Mouse (Mus musculus) heart, adult 2 months (tissue): ENCODE data around the gene Galnt7. TPM values are rescaled to one million over a fixed set of nuclear protein-coding genes. Genes with fewer than 3 reads are reported as not detected.
"Not testable (repeated sequence)": the region's sequence is repeated elsewhere in the genome, so short reads cannot be mapped to it uniquely, and the experiment has no call there.

Source experiments
- DNase-seq, 2 experiments: peaks; one replicate each; pipeline ENCODE4 v3.0.0; 2021
- H3K27ac ChIP-seq: fragments of 200-600 bp; 2 replicates; pipeline ENCODE4 v1.8.1; 2022
- H3K27me3 ChIP-seq: fragments of 200-500 bp; 2 replicates; pipeline ENCODE4 v1.6.1; 2012; ENCODE audit warnings: mild to moderate bottlenecking, low read length, inconsistent platforms, mixed read lengths; ENCODE audit not compliant: control insufficient read depth, insufficient read depth
- H3K36me3 ChIP-seq: fragments of 200-500 bp; 2 replicates; pipeline ENCODE4 v1.6.1; 2012; ENCODE audit warnings: low read length, inconsistent platforms; ENCODE audit not compliant: control insufficient read depth, insufficient read depth
- H3K4me1 ChIP-seq: fragments of 200-500 bp; 2 replicates; pipeline ENCODE4 v1.6.1; 2011; ENCODE audit warnings: low read length; ENCODE audit not compliant: control insufficient read depth, insufficient read depth
- H3K4me3 ChIP-seq: fragments of 200-600 bp; 2 replicates; pipeline ENCODE4 v1.8.1; 2022
- H3K79me2 ChIP-seq: fragments of 200-500 bp; replicated peaks from 2 replicates; pipeline ENCODE4 v1.6.1; 2012; ENCODE audit warnings: mild to moderate bottlenecking, inconsistent platforms, low read length, moderate library complexity, mixed read lengths; ENCODE audit not compliant: control insufficient read depth, insufficient read depth
- H3K9ac ChIP-seq: fragments of 200-500 bp; 2 replicates; pipeline ENCODE4 v1.6.1; 2012; ENCODE audit warnings: low read depth, mild to moderate bottlenecking, control low read depth, inconsistent platforms, low read length, mixed read lengths
- CTCF ChIP-seq: fragments of 200-600 bp; IDR thresholded peaks from 2 replicates; pipeline ENCODE4 v1.8.1; 2022; ENCODE audit warnings: antibody characterized with exemption, mild to moderate bottlenecking, moderate library complexity
- EP300 ChIP-seq: fragments of 200-500 bp; IDR thresholded peaks from 2 replicates; pipeline ENCODE4 v1.6.1; 2011; ENCODE audit warnings: low read depth, low read length, control low read depth; ENCODE audit not compliant: insufficient read depth
- POLR2A ChIP-seq: fragments of 200-500 bp; IDR thresholded peaks from 2 replicates; pipeline ENCODE4 v1.6.1; 2011; ENCODE audit warnings: mild to moderate bottlenecking, low read depth, low read length, control low read depth; ENCODE audit not compliant: insufficient read depth
- WGBS: fragments of 180-500 bp; shearing (Covaris S2); methylation state at CpG from one replicate; pipeline ENCODE4 v1.1.7; 2018; 5-methylcytosine and 5-hydroxymethylcytosine counted together
- intact Hi-C: fragments of 180-260 bp; cut with DNase I; formaldehyde crosslinking; loops from one replicate; pipeline ENCODE4 v1.15.1; 2025
- polyA plus RNA-seq: library from polyadenylated mRNA; depleted of rRNA; stranded (reverse); fragments of >200 nt; gene quantifications from 2 replicates; pipeline ENCODE4 v1.2.3, GENCODE M21; 2012
- total RNA-seq, 2 experiments: library from RNA; stranded (reverse); gene quantifications; 2 replicates each; pipeline ENCODE4 v1.2.3; 2021

Gene Galnt7
- total and polyA plus RNA-seq, 3 experiments = 1.7 to 4.8 (median 4.5) TPM

- H3K4me1 ChIP-seq = peaks cover 3% of the 10 kb centered on the region
- H3K36me3 ChIP-seq = no peaks in the 10 kb centered on the region
- H3K27ac ChIP-seq = no peak overlapping the region
- 73% methylated on average over 2 of the region's 2 CpGs for WGBS
- TF ChIP-seq EP300 (no peak), POLR2A (no peak), CTCF (peak; percentile 46)
- H3K9ac ChIP-seq = no peak overlapping the region
- no peak overlapping the region for H3K4me3 ChIP-seq
- no peaks in the 10 kb centered on the region for H3K79me2 ChIP-seq
- no peak for DNase-seq
- H3K27me3 ChIP-seq = no peaks in the 10 kb centered on the region
- intact Hi-C loops = no loop called here
Observed at GRCm38 (mm10) chr8:57532223-57532622, 120.6 kb downstream of the Galnt7 start.

DNA sequence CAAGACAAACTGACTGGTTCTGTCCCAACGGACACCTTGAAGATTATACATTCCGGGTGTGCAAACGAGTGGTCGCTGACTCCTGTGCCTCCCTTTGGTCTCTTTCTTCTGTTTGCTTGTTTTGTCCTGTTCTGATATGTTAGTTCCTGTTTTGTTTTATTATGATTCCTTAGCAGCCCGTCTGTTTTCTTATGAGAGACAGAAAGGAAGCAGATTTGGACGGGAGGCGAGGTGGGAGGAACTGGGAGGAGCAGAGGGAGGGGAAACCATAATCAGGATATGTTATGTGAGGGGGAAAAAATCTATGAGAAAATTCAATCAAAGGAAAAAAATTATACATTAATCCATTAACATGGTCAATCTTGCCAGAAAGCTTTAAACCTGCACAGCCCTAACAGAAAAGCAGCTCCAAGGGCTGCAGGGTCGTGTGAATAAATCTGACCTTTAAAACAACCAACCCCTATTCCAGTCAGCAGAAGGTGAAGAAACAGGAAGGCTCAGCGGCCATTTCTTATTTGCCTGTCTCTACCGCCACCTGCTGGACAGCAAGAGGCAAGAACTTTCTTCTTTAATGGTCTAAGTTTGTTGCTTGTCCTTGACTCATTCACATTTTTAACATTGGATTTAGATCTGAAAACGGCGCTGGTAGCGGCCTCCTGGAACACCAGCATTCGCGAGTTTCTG is 122.0 kb downstream of the Galnt7 start:
- H3K79me2 ChIP-seq = no peaks in the 10 kb centered on the region
- H3K27me3 ChIP-seq = no peaks in the 10 kb centered on the region
- peak; percentile 73 for TF ChIP-seq EP300
- peak; percentile 86 for TF ChIP-seq CTCF
- peak; percentile 58 for TF ChIP-seq POLR2A
- intact Hi-C loops = loop anchor here (1.0 to 2.0 kb wide), 2 partner anchors 102 to 178 kb away; no protein-coding TSS in a partner anchor
- peak; percentile 85 to 88 for DNase-seq
- WGBS = 9% methylated on average over 15 of the region's 15 CpGs
- no peaks in the 10 kb centered on the region for H3K36me3 ChIP-seq
- H3K4me1 ChIP-seq = peaks cover 3% of the 10 kb centered on the region
- H3K27ac ChIP-seq = peak overlapping the region; percentile 80
- H3K9ac ChIP-seq = peak overlapping the region; percentile 6
- peak overlapping the region; percentile 50 for H3K4me3 ChIP-seq

DNA sequence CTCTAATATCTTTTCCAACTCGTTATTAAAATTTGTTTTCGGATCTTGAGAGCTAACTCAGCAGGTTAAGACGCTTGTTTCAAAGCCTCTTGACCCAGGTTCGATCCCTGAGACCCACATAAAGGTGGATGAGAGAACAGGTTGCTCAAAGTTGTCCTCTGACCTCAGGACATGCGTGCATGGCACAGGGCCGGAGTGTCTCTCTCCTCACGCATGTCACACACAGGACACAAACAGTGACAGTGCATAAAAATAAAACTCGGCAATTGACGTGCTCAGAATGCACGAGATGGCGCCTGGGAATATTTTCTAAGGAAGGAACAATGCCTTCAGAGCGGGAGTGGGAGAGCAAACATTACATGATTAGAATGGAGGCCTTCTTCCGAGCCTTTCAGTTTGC is 122.6 kb downstream of the Galnt7 start:
- peak overlapping the region; percentile 80 for H3K27ac ChIP-seq
- H3K36me3 ChIP-seq = no peaks in the 10 kb centered on the region
- no peaks in the 10 kb centered on the region for H3K27me3 ChIP-seq
- peak overlapping the region; percentile 6 for H3K9ac ChIP-seq
- peaks cover 3% of the 10 kb centered on the region for H3K4me1 ChIP-seq
- intact Hi-C loops = loop anchor here (2.0 kb wide), 1 partner anchor 177 kb away; no protein-coding TSS in a partner anchor
- H3K4me3 ChIP-seq = peak overlapping the region; percentile 50
- TF ChIP-seq CTCF (no peak), EP300 (no peak), POLR2A (no peak)
- H3K79me2 ChIP-seq = no peaks in the 10 kb centered on the region
- peak in 1 of 2 experiments; percentile 36 for DNase-seq
- 51% methylated on average over 13 of the region's 13 CpGs for WGBS

DNA sequence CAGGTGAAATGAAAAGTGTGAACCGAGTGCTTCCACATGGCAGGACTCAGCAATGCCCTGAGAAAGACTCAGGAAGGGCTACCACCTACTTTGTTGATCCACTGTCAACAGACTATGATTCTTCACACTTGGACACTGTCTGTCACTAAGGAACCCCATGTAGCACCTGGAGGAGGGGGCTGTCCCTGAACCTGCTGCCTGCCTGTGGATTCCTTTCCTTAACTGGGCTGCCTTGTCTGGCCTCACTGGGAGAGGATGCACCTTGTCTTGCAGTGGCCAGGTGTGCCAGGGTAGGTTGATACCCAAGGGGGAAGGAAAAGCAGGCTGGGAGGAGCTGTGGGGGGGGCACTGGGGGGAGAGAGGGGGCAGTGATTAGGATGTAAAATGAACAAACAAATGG is 124.8 kb downstream of the Galnt7 start:
- DNase-seq = no peak
- H3K9ac ChIP-seq = no peak overlapping the region
- H3K27ac ChIP-seq = no peak overlapping the region
- H3K4me3 ChIP-seq = no peak overlapping the region
- WGBS = 94% methylated on average over 1 of the region's 1 CpGs
- H3K27me3 ChIP-seq = no peaks in the 10 kb centered on the region
- H3K79me2 ChIP-seq = no peaks in the 10 kb centered on the region
- intact Hi-C loops = no loop called here
- H3K36me3 ChIP-seq = no peaks in the 10 kb centered on the region
- H3K4me1 ChIP-seq = peaks cover 3% of the 10 kb centered on the region
- TF ChIP-seq POLR2A (no peak), CTCF (no peak), EP300 (no peak)

DNA sequence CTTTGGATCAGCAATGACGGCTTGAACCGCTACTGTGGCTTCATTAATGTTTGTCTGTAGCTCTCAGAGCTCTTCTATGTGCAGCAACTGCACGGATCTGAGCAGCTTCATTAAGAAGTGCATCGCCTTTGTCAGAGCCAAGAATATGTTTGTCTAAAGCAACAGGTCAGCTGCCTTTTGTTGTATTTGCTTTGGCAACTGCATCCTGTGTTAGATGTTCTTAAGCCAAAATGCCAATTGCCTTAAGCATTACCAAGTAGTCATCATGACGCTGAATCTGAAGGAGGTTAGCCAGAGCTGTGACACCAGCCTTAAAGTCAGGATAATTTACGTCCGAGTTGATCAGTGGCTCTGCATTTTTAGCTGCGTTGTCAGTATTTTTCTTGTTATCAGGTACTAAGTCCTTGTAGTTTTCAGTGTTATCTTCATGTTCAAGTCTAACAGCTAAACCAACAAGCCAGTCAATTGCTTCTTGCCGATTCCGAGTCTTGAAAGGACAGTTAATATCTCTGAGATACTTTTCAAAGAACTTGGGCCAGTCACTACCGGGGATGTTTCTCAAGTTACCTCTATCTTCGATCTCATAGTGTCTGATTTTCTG is 132.5 kb downstream of the Galnt7 start:
- H3K27me3 ChIP-seq = no peaks in the 10 kb centered on the region
- intact Hi-C loops = no loop called here

DNA sequence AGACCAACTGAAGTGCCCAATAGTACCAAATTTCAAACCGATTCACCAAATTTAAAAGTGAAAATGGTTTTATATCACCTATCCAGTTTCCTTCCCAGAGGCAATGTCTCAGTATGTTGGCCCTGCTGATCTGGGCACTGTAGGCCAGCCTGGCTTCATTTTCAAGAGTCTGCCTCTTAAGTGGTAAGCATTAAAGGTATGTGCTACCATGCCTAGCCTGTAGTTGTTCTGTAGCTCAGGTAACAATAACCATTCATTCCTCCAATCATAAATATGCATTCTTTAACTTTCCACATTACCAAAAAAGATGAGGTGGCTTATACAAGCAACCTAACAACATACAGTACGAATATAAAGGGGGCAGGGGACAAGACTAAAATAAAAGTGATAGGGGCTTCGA is 135.1 kb downstream of the Galnt7 start:
- Histone ChIP-seq H3K27ac (no peak overlapping the region), H3K4me3 (no peak overlapping the region), H3K36me3 (peaks cover 5% of the 10 kb centered on the region), H3K4me1 (no peaks in the 10 kb centered on the region), H3K9ac (no peak overlapping the region), H3K79me2 (no peaks in the 10 kb centered on the region), H3K27me3 (no peaks in the 10 kb centered on the region)
- 87% methylated on average over 3 of the region's 3 CpGs for WGBS
- DNase-seq = no peak
- intact Hi-C loops = no loop called here
- TF ChIP-seq POLR2A = no peak
- no peak for TF ChIP-seq CTCF
- TF ChIP-seq EP300 = no peak

More for the DNA sequence above, 132.5 kb downstream of the Galnt7 start:
- DNase-seq = no peak
- Histone ChIP-seq H3K79me2 (no peaks in the 10 kb centered on the region), H3K27ac (no peak overlapping the region), H3K36me3 (no peaks in the 10 kb centered on the region), H3K4me3 (no peak overlapping the region), H3K4me1 (no peaks in the 10 kb centered on the region), H3K9ac (no peak overlapping the region)
- no peak for TF ChIP-seq CTCF
- TF ChIP-seq EP300 = no peak
- TF ChIP-seq POLR2A = no peak
- 54% methylated on average over 12 of the region's 12 CpGs for WGBS

DNA sequence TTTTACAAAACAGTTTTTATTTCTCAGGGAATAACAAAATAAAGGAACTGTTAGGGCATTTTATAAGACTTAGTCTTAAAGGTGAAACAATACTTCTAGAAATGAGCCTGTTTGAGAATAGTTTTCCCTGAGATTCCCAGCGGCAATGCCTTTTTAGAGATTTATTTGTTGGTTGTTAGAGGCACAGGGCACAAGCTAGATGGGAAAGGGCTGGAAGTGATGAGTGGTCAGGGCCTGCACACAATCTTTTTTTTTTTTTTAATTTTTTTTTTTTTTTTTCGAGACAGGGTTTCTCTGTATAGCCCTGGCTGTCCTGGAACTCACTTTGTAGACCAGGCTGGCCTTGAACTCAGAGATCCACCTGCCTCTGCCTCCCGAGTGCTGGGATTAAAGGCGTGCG is 136.1 kb downstream of the Galnt7 start:
- H3K27me3 ChIP-seq, H3K27ac ChIP-seq, H3K4me1 ChIP-seq, H3K4me3 ChIP-seq, H3K9ac ChIP-seq, H3K79me2 ChIP-seq, H3K36me3 ChIP-seq, intact Hi-C loops, DNase-seq: not testable (repeated sequence)
- 85% methylated on average over 5 of the region's 5 CpGs for WGBS

DNA sequence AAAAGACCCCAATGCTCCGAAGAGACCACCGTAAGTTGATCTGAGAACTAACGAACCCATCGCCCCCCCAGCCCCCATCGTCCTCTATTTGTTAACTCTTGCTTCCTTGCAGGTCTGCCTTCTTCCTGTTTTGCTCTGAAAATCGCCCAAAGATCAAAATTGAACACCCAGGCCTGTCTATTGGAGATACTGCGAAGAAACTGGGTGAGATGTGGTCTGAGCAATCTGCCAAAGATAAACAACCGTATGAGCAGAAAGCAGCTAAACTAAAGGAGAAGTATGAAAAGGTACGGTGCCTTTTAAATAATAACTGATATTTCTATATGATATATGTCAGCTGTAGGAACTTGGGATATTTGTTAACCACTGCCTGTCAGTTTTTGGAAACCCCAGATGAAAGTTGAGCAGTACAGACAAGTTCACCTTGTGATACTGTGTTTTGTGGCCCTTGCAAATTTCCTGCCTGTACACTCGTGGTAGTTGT is 139.6 kb downstream of the Galnt7 start:
- H3K27ac ChIP-seq = peak overlapping the region; percentile 40; the same call in 1 of the 2 replicates
- intact Hi-C loops = loop anchor here (1.0 to 5.0 kb wide), 3 partner anchors 16 to 81 kb away; partner anchors contain the start of gene Sap30

More for the DNA sequence above, 139.6 kb downstream of the Galnt7 start:
- H3K36me3 ChIP-seq, H3K4me1 ChIP-seq, H3K9ac ChIP-seq, H3K27me3 ChIP-seq, H3K79me2 ChIP-seq, DNase-seq: not testable (repeated sequence)
- 15% methylated on average over 10 of the region's 10 CpGs for WGBS
- peak overlapping the region; percentile 80 for H3K4me3 ChIP-seq
